Mouse (Mus musculus): ENCODE measurements around the gene Vmn2r31.
"Not testable (repeated sequence)": the region's sequence is repeated elsewhere in the genome, so short reads cannot be mapped to it uniquely, and the experiment has no call there.

The Vmn2r31 gene

DNA sequence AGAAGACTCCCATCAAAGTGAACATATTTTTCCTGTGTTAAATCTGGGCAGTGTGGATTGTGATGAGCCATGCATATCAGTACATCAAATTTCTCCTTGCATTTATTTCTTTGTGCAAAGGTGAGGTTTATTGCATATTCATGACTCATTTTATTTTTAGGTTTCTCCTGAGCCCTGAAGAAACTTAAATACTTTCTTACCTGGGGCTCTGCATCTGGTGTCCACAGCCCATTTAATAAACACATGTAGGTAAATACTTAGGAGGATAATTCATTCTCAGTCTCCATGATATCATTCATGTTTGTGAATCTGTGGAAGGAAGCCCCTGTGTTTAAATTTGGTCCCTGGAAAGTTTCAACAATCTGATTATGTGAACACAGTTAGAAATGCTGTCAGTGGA is at the start of gene Vmn2r31:
Gene Vmn2r31 (minus strand): TSS at position 101 of the 400 bp plus-strand sequence.
- not testable (repeated sequence) for DNase-seq (ENCODE audit: low read depth, low spot score)

DNA sequence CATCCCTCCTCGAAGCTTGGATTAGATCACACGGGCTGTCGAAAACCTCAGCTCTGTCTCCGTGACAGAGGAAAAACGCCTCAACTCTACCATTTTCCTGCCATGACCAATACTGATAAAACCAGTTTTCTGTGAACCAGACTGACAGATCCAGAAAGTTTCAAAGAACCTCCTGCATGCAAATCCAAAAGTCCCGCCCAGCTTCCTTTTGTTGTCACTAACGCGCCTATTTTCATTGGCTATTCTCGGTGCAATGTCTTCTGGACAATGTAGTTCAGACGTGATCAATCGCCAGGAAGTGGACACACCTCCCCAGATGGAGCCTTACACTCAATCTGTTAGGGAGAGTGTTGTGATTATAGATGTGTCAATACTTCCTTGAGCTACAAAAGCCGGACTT is 25.1 kb downstream of the Vmn2r31 start, which contains the start of gene Gm45783:
Gene Gm45783 (minus strand): TSS at position 143 of the 400 bp plus-strand sequence.
- DNase-seq (ENCODE audit: low read depth, low spot score), result peak; percentile 0

GRCm38 (mm10) chr7:7337509-7337908 is 62.0 kb downstream of the Vmn2r31 start, which contains the start of gene Vmn2r30:
TSS of gene Vmn2r30 (minus strand) at chr7:7337609.
- not testable (repeated sequence) for DNase-seq (ENCODE audit: low read depth, low spot score)
